Mouse (Mus musculus) liver, adult 2 months (tissue): ENCODE results near the gene Nrxn3.

ENCODE experiments used
- CTCF ChIP-seq: fragments of 200-500 bp; IDR thresholded peaks from 2 replicates; pipeline ENCODE4 v1.5.1; 2011; ENCODE audit warnings: low read depth, low read length, control low read depth
- POLR2A ChIP-seq: fragments of 200-500 bp; IDR thresholded peaks from 2 replicates; pipeline ENCODE4 v1.6.1; 2011; ENCODE audit warnings: low read length, control low read depth; ENCODE audit not compliant: insufficient read depth; ENCODE audit errors: extremely low read depth

GRCm38 (mm10) chr12:88808947-88809346 is 86.3 kb downstream of the Nrxn3 start:
- no peak for TF ChIP-seq POLR2A
- TF ChIP-seq CTCF: no peak
